Comparison of ENCODE assay signal across 8 mouse cellular contexts in genomic region chr15:78984286-78984778, GRCm38 (mm10). TPM values are rescaled to one million over a fixed set of nuclear protein-coding genes. Genes with fewer than 3 reads are reported as not detected.
DNase-seq lines count a peak whose midpoint lies in the region; ATAC-seq lines count a peak whose summit lies in the region.

No protein-coding gene starts in this region.

- no peak overlapping the region for H3K9ac ChIP-seq in forebrain, embryonic 16.5 days (replicated peaks; ENCODE audit: low read depth, low read length)
- peak overlapping the region; percentile 23; the same call in 1 of the 2 replicates for H3K9ac ChIP-seq in neural tube, embryonic 11.5 days (ENCODE audit: low read length)
- peak overlapping the region; percentile 94 for H3K9ac ChIP-seq in limb, embryonic 13.5 days
- peak overlapping the region; percentile 93; the same call in 1 of the 2 replicates for H3K9ac ChIP-seq in stomach, embryonic 16.5 days (ENCODE audit: low read length)

- peaks cover 34% of the 10 kb centered on the region for H3K36me3 ChIP-seq in forebrain, embryonic 10.5 days (replicated peaks)
- no peaks in the 10 kb centered on the region for H3K36me3 ChIP-seq in forebrain, embryonic 16.5 days (ENCODE audit: control insufficient read depth, insufficient read depth)
- peaks cover 2% of the 10 kb centered on the region; the same call in 1 of the 2 replicates for H3K36me3 ChIP-seq in neural tube, embryonic 11.5 days (ENCODE audit: control insufficient read depth, insufficient read depth, low read length)
- H3K36me3 ChIP-seq in limb, embryonic 13.5 days, result peaks cover 19% of the 10 kb centered on the region
- H3K36me3 ChIP-seq in stomach, embryonic 16.5 days (ENCODE audit: control insufficient read depth, insufficient read depth, low read length), result peaks cover 3% of the 10 kb centered on the region; the same call in 1 of the 2 replicates

- H3K27ac ChIP-seq in forebrain, embryonic 10.5 days, result peak overlapping the region; percentile 92
- H3K27ac ChIP-seq in forebrain, embryonic 16.5 days (ENCODE audit: low read length), result no peak overlapping the region
- no peak overlapping the region for H3K27ac ChIP-seq in neural tube, embryonic 11.5 days (ENCODE audit: low read depth, low read length)
- peak overlapping the region; percentile 92; the same call in 1 of the 2 replicates for H3K27ac ChIP-seq in limb, embryonic 13.5 days
- peak overlapping the region; percentile 96 for H3K27ac ChIP-seq in stomach, embryonic 16.5 days (ENCODE audit: low read length)

- H3K4me2 ChIP-seq in forebrain, embryonic 16.5 days (ENCODE audit: low read length), result no peak overlapping the region
- peak overlapping the region; percentile 95 for H3K4me2 ChIP-seq in neural tube, embryonic 11.5 days (ENCODE audit: low read depth)
- H3K4me2 ChIP-seq in limb, embryonic 13.5 days (replicated peaks), result peak overlapping the region; percentile 95
- peak overlapping the region; percentile 83 for H3K4me2 ChIP-seq in stomach, embryonic 16.5 days (ENCODE audit: low read depth, low read length)

- ATAC-seq in forebrain, embryonic 16.5 days, result no peak
- ATAC-seq in neural tube, embryonic 11.5 days (ENCODE audit: insufficient read depth, low FRiP score, low TSS enrichment), result no peak
- ATAC-seq in limb, embryonic 13.5 days (ENCODE audit: low FRiP score, low read depth), result no peak
- no peak for ATAC-seq in stomach, embryonic 16.5 days (ENCODE audit: insufficient read depth, low FRiP score)

- H3K4me3 ChIP-seq in forebrain, embryonic 10.5 days, result peak overlapping the region; percentile 72
- no peak overlapping the region for H3K4me3 ChIP-seq in forebrain, embryonic 16.5 days (replicated peaks; ENCODE audit: low read length)
- peak overlapping the region; percentile 89; the same call in 1 of the 2 replicates for H3K4me3 ChIP-seq in neural tube, embryonic 11.5 days (ENCODE audit: low read depth, low read length)
- H3K4me3 ChIP-seq in limb, embryonic 13.5 days, result peak overlapping the region; percentile 90
- H3K4me3 ChIP-seq in stomach, embryonic 16.5 days (replicated peaks; ENCODE audit: low read length), result peak overlapping the region; percentile 85

- H3K27me3 ChIP-seq in forebrain, embryonic 10.5 days (ENCODE audit: poor library complexity, severe bottlenecking), result no peaks in the 10 kb centered on the region
- H3K27me3 ChIP-seq in forebrain, embryonic 16.5 days (replicated peaks; ENCODE audit: control insufficient read depth, insufficient read depth, low read length), result no peaks in the 10 kb centered on the region
- no peaks in the 10 kb centered on the region for H3K27me3 ChIP-seq in neural tube, embryonic 11.5 days (ENCODE audit: control insufficient read depth, insufficient read depth, low read length)
- H3K27me3 ChIP-seq in limb, embryonic 13.5 days, result no peaks in the 10 kb centered on the region
- no peaks in the 10 kb centered on the region for H3K27me3 ChIP-seq in stomach, embryonic 16.5 days (ENCODE audit: control insufficient read depth, insufficient read depth, low read length)

- intact Hi-C loops in left cerebral cortex, postnatal 4 days (cut with DNase I), result no loop called here

- peaks cover 70% of the 10 kb centered on the region for H3K4me1 ChIP-seq in forebrain, embryonic 10.5 days
- H3K4me1 ChIP-seq in forebrain, embryonic 16.5 days (replicated peaks; ENCODE audit: control insufficient read depth, insufficient read depth, low read length), result peaks cover 28% of the 10 kb centered on the region
- H3K4me1 ChIP-seq in neural tube, embryonic 11.5 days (ENCODE audit: control insufficient read depth, insufficient read depth, low read length), result peaks cover 22% of the 10 kb centered on the region
- H3K4me1 ChIP-seq in limb, embryonic 13.5 days, result peaks cover 66% of the 10 kb centered on the region
- H3K4me1 ChIP-seq in stomach, embryonic 16.5 days (ENCODE audit: control insufficient read depth, insufficient read depth, low read length), result peaks cover 46% of the 10 kb centered on the region

- no peaks in the 10 kb centered on the region for H3K9me3 ChIP-seq in forebrain, embryonic 10.5 days
- no peaks in the 10 kb centered on the region for H3K9me3 ChIP-seq in forebrain, embryonic 16.5 days (ENCODE audit: control insufficient read depth, low read length)
- no peaks in the 10 kb centered on the region for H3K9me3 ChIP-seq in neural tube, embryonic 11.5 days (ENCODE audit: control insufficient read depth, low read length)
- no peaks in the 10 kb centered on the region for H3K9me3 ChIP-seq in limb, embryonic 13.5 days
- no peaks in the 10 kb centered on the region for H3K9me3 ChIP-seq in stomach, embryonic 16.5 days (replicated peaks; ENCODE audit: control insufficient read depth, low read length)

- WGBS in forebrain, embryonic 10.5 days, result 46% methylated on average over 5 of the region's 5 CpGs
- 41% methylated on average over 5 of the region's 5 CpGs for WGBS in forebrain, embryonic 16.5 days
- WGBS in neural tube, embryonic 11.5 days, result 48% methylated on average over 5 of the region's 5 CpGs
- 36% methylated on average over 5 of the region's 5 CpGs for WGBS in limb, embryonic 13.5 days
- 16% methylated on average over 5 of the region's 5 CpGs for WGBS in stomach, embryonic 16.5 days

- no peak for DNase-seq in forebrain, embryonic 10.5 days (ENCODE audit: extremely low spot score, low spot score)
- DNase-seq in neural tube, embryonic 11.5 days (ENCODE audit: low spot score), result no peak
- DNase-seq in neural tube, embryonic 10.5 days (ENCODE audit: extremely low spot score, low spot score), result no peak
- no peak for DNase-seq in left cerebral cortex, postnatal 4 days
- DNase-seq in adrenal gland, postnatal 10 days, result no peak

RNA-seq across cellular contexts. Expression of gene Triobp, which starts 36.8 kb away (rescaled TPM):
- 39.7 and 41.6 TPM in 2 replicates for polyA plus RNA-seq in forebrain, embryonic 10.5 days (2016; fragmentation: Nextera tagmentation; extraction: Ambion mirVana)
- polyA plus RNA-seq in forebrain, embryonic 16.5 days (2015; fragmentation: Nextera tagmentation; extraction: Ambion mirVana), result 42.7 and 49.7 TPM in 2 replicates
- 42.4 and 46.4 TPM in 2 replicates for polyA plus RNA-seq in neural tube, embryonic 11.5 days (2014; fragmentation: Nextera tagmentation; extraction: Ambion mirVana)
- 42.0 and 50.2 TPM in 2 replicates for polyA plus RNA-seq in limb, embryonic 13.5 days (2015; fragmentation: Nextera tagmentation; extraction: Ambion mirVana)
- 54.2 and 63.6 TPM in 2 replicates for polyA plus RNA-seq in stomach, embryonic 16.5 days (2015; fragmentation: Nextera tagmentation; extraction: Ambion mirVana)
- total RNA-seq in left cerebral cortex, postnatal 4 days (2021), result 100 to 1,000 TPM in 1 of 2 experiments, 10 to 100 TPM in 1; 98.7 to 106 TPM
- 10 to 100 TPM; 87.8 to 88.2 TPM for total RNA-seq in adrenal gland, postnatal 10 days (2021)

RNA-seq across cellular contexts. Expression of gene H1f0, which starts 43.9 kb away (rescaled TPM):
- 427 and 444 TPM in 2 replicates for polyA plus RNA-seq in forebrain, embryonic 10.5 days (2016; fragmentation: Nextera tagmentation; extraction: Ambion mirVana)
- polyA plus RNA-seq in forebrain, embryonic 16.5 days (2015; fragmentation: Nextera tagmentation; extraction: Ambion mirVana), result 403 and 441 TPM in 2 replicates
- polyA plus RNA-seq in neural tube, embryonic 11.5 days (2014; fragmentation: Nextera tagmentation; extraction: Ambion mirVana), result 289 and 340 TPM in 2 replicates
- polyA plus RNA-seq in limb, embryonic 13.5 days (2015; fragmentation: Nextera tagmentation; extraction: Ambion mirVana), result 558 and 589 TPM in 2 replicates
- 479 and 551 TPM in 2 replicates for polyA plus RNA-seq in stomach, embryonic 16.5 days (2015; fragmentation: Nextera tagmentation; extraction: Ambion mirVana)
- 10 to 100 TPM; 84.8 to 94.8 TPM for total RNA-seq in left cerebral cortex, postnatal 4 days (2021)
- total RNA-seq in adrenal gland, postnatal 10 days (2021), result 100 to 1,000 TPM; 195 to 222 TPM

RNA-seq across cellular contexts. Expression of gene Nol12, which starts 49.6 kb away (rescaled TPM):
- polyA plus RNA-seq in forebrain, embryonic 10.5 days (2016; fragmentation: Nextera tagmentation; extraction: Ambion mirVana), result 63.6 and 69.9 TPM in 2 replicates
- polyA plus RNA-seq in forebrain, embryonic 16.5 days (2015; fragmentation: Nextera tagmentation; extraction: Ambion mirVana), result 60.4 and 64.2 TPM in 2 replicates
- 55.9 and 58.8 TPM in 2 replicates for polyA plus RNA-seq in neural tube, embryonic 11.5 days (2014; fragmentation: Nextera tagmentation; extraction: Ambion mirVana)
- 55.7 and 60.0 TPM in 2 replicates for polyA plus RNA-seq in limb, embryonic 13.5 days (2015; fragmentation: Nextera tagmentation; extraction: Ambion mirVana)
- polyA plus RNA-seq in stomach, embryonic 16.5 days (2015; fragmentation: Nextera tagmentation; extraction: Ambion mirVana), result 45.6 and 46.9 TPM in 2 replicates
- 10 to 100 TPM; 46.5 to 47.8 TPM for total RNA-seq in left cerebral cortex, postnatal 4 days (2021)
- 10 to 100 TPM; 34.4 to 35.2 TPM for total RNA-seq in adrenal gland, postnatal 10 days (2021)

RNA-seq across cellular contexts. Expression of gene Galr3, which starts 57.4 kb away (rescaled TPM):
- not detected in 2 replicates for polyA plus RNA-seq in forebrain, embryonic 10.5 days (2016; fragmentation: Nextera tagmentation; extraction: Ambion mirVana)
- polyA plus RNA-seq in forebrain, embryonic 16.5 days (2015; fragmentation: Nextera tagmentation; extraction: Ambion mirVana), result not detected in 2 replicates
- not detected in 2 replicates for polyA plus RNA-seq in neural tube, embryonic 11.5 days (2014; fragmentation: Nextera tagmentation; extraction: Ambion mirVana)
- polyA plus RNA-seq in limb, embryonic 13.5 days (2015; fragmentation: Nextera tagmentation; extraction: Ambion mirVana), result not detected in 2 replicates
- polyA plus RNA-seq in stomach, embryonic 16.5 days (2015; fragmentation: Nextera tagmentation; extraction: Ambion mirVana), result 0.26 and 0.43 TPM in 2 replicates
- total RNA-seq in left cerebral cortex, postnatal 4 days (2021), result 1 to 10 TPM in 1 of 2 experiments, not detected in 1; 1.0 TPM
- total RNA-seq in adrenal gland, postnatal 10 days (2021), result under 1 TPM; 0.30 to 0.48 TPM

RNA-seq across cellular contexts. Expression of gene Lgals1, which starts 57.8 kb away (rescaled TPM):
- polyA plus RNA-seq in forebrain, embryonic 10.5 days (2016; fragmentation: Nextera tagmentation; extraction: Ambion mirVana), result 200 and 217 TPM in 2 replicates
- polyA plus RNA-seq in forebrain, embryonic 16.5 days (2015; fragmentation: Nextera tagmentation; extraction: Ambion mirVana), result 51.9 and 95.5 TPM in 2 replicates
- polyA plus RNA-seq in neural tube, embryonic 11.5 days (2014; fragmentation: Nextera tagmentation; extraction: Ambion mirVana), result 263 and 311 TPM in 2 replicates
- 1,866 and 1,947 TPM in 2 replicates for polyA plus RNA-seq in limb, embryonic 13.5 days (2015; fragmentation: Nextera tagmentation; extraction: Ambion mirVana)
- polyA plus RNA-seq in stomach, embryonic 16.5 days (2015; fragmentation: Nextera tagmentation; extraction: Ambion mirVana), result 1,528 and 1,531 TPM in 2 replicates
- 10 to 100 TPM; 25.2 to 29.4 TPM for total RNA-seq in left cerebral cortex, postnatal 4 days (2021)
- total RNA-seq in adrenal gland, postnatal 10 days (2021), result 100 to 1,000 TPM; 601 to 606 TPM

Comparison
In these comparisons a context has a peak if more than half of its experiments do, and no peak if none do; other contexts are left out.
1. H3K27ac ChIP-seq: peak in forebrain, embryonic 10.5 days (single experiment), limb, embryonic 13.5 days (single experiment) and stomach, embryonic 16.5 days (single experiment); none in forebrain, embryonic 16.5 days (single experiment) and neural tube, embryonic 11.5 days (single experiment).